Mouse (Mus musculus): ENCODE data around the gene Cep295nl. TPM values are rescaled to one million over a fixed set of nuclear protein-coding genes. Genes with fewer than 3 reads are reported as not detected.
"Not testable (repeated sequence)": the region's sequence is repeated elsewhere in the genome, so short reads cannot be mapped to it uniquely, and the experiment has no call there.

Cep295nl gene
- polyA plus RNA-seq (2011; ENCODE audit: insufficient read depth, insufficient read length, low replicate concordance, missing spikeins): 1.4 and 1.5 TPM in 2 replicates

GRCm38 (mm10) chr11:118342400-118342981 lies at the start of gene Cep295nl:
Gene Cep295nl, minus strand, starts transcription at chr11:118342500.
- no peak for TF ChIP-seq POLR2A (IDR thresholded peaks at IDR 0.05; ENCODE audit: borderline replicate concordance, control insufficient read depth, low read depth, low read length)
- no peak for TF ChIP-seq CTCF (IDR thresholded peaks at IDR 0.05; ENCODE audit: control insufficient read depth, insufficient read depth, low read length)
- Histone ChIP-seq H3K4me1 (ENCODE audit: control insufficient read depth, insufficient read depth, low read length) (no peaks in the 10 kb centered on the region), H3K4me3 (replicated peaks; ENCODE audit: control insufficient read depth, low read depth, low read length) (no peak within 1 kb of the TSS), H3K27ac (ENCODE audit: control insufficient read depth, insufficient read depth, low read depth, low read length, poor library complexity) (no peak within 1 kb of the TSS)
- 83% methylated on average over 7 of the region's 7 CpGs for WGBS

- H3K27ac ChIP-seq (ENCODE audit: control insufficient read depth, insufficient read depth, low read depth, low read length, poor library complexity); H3K4me3 ChIP-seq (replicated peaks; ENCODE audit: control insufficient read depth, low read depth, low read length); H3K4me1 ChIP-seq (ENCODE audit: control insufficient read depth, insufficient read depth, low read length): not testable (repeated sequence)
- 94% methylated on average over 13 of the region's 13 CpGs for WGBS
Observed at GRCm38 (mm10) chr11:118387816-118388215, 45.5 kb upstream of the Cep295nl start.

- WGBS: 38% methylated on average over 11 of the region's 11 CpGs
- TF ChIP-seq POLR2A (IDR thresholded peaks at IDR 0.05; ENCODE audit: borderline replicate concordance, control insufficient read depth, low read depth, low read length): no peak
- peak; percentile 91 for TF ChIP-seq CTCF (IDR thresholded peaks at IDR 0.05; ENCODE audit: control insufficient read depth, insufficient read depth, low read length)
- Histone ChIP-seq H3K4me1 (ENCODE audit: control insufficient read depth, insufficient read depth, low read length) (no peaks in the 10 kb centered on the region), H3K4me3 (replicated peaks; ENCODE audit: control insufficient read depth, low read depth, low read length) (no peak overlapping the region), H3K27ac (ENCODE audit: control insufficient read depth, insufficient read depth, low read depth, low read length, poor library complexity) (no peak overlapping the region)
Observed at GRCm38 (mm10) chr11:118379251-118380009, 37.1 kb upstream of the Cep295nl start.

- WGBS: 80% methylated on average over 6 of the region's 6 CpGs
- TF ChIP-seq POLR2A (IDR thresholded peaks at IDR 0.05; ENCODE audit: borderline replicate concordance, control insufficient read depth, low read depth, low read length) (no peak), CTCF (IDR thresholded peaks at IDR 0.05; ENCODE audit: control insufficient read depth, insufficient read depth, low read length) (no peak)
Observed at GRCm38 (mm10) chr11:118378656-118379055, 36.4 kb upstream of the Cep295nl start.

GRCm38 (mm10) chr11:118376323-118376722 lies 34.0 kb upstream of the Cep295nl start:
- H3K4me3 ChIP-seq (replicated peaks; ENCODE audit: control insufficient read depth, low read depth, low read length); H3K4me1 ChIP-seq (ENCODE audit: control insufficient read depth, insufficient read depth, low read length); H3K27ac ChIP-seq (ENCODE audit: control insufficient read depth, insufficient read depth, low read depth, low read length, poor library complexity): not testable (repeated sequence)

More at GRCm38 (mm10) chr11:118378656-118379055, 36.4 kb upstream of the Cep295nl start:
- Histone ChIP-seq H3K4me3 (replicated peaks; ENCODE audit: control insufficient read depth, low read depth, low read length) (no peak overlapping the region), H3K4me1 (ENCODE audit: control insufficient read depth, insufficient read depth, low read length) (no peaks in the 10 kb centered on the region), H3K27ac (ENCODE audit: control insufficient read depth, insufficient read depth, low read depth, low read length, poor library complexity) (no peak overlapping the region)

- no peaks in the 10 kb centered on the region for H3K4me1 ChIP-seq (ENCODE audit: control insufficient read depth, insufficient read depth, low read length)
- WGBS: 82% methylated on average over 5 of the region's 5 CpGs
- no peak overlapping the region for H3K27ac ChIP-seq (ENCODE audit: control insufficient read depth, insufficient read depth, low read depth, low read length, poor library complexity)
- TF ChIP-seq CTCF (IDR thresholded peaks at IDR 0.05; ENCODE audit: control insufficient read depth, insufficient read depth, low read length) (no peak), POLR2A (IDR thresholded peaks at IDR 0.05; ENCODE audit: borderline replicate concordance, control insufficient read depth, low read depth, low read length) (no peak)
- H3K4me3 ChIP-seq (replicated peaks; ENCODE audit: control insufficient read depth, low read depth, low read length): no peak overlapping the region
Observed at GRCm38 (mm10) chr11:118375881-118376280, 33.6 kb upstream of the Cep295nl start.

- 83% methylated on average over 8 of the region's 8 CpGs for WGBS
- no peaks in the 10 kb centered on the region for H3K4me1 ChIP-seq (ENCODE audit: control insufficient read depth, insufficient read depth, low read length)
- TF ChIP-seq CTCF (IDR thresholded peaks at IDR 0.05; ENCODE audit: control insufficient read depth, insufficient read depth, low read length) (no peak), POLR2A (IDR thresholded peaks at IDR 0.05; ENCODE audit: borderline replicate concordance, control insufficient read depth, low read depth, low read length) (no peak)
- no peak overlapping the region for H3K4me3 ChIP-seq (replicated peaks; ENCODE audit: control insufficient read depth, low read depth, low read length)
- no peak overlapping the region for H3K27ac ChIP-seq (ENCODE audit: control insufficient read depth, insufficient read depth, low read depth, low read length, poor library complexity)
Observed at GRCm38 (mm10) chr11:118375461-118375860, 33.2 kb upstream of the Cep295nl start.

GRCm38 (mm10) chr11:118375006-118375405 lies 32.7 kb upstream of the Cep295nl start:
- Histone ChIP-seq H3K4me3 (replicated peaks; ENCODE audit: control insufficient read depth, low read depth, low read length) (no peak overlapping the region), H3K27ac (ENCODE audit: control insufficient read depth, insufficient read depth, low read depth, low read length, poor library complexity) (no peak overlapping the region), H3K4me1 (ENCODE audit: control insufficient read depth, insufficient read depth, low read length) (no peaks in the 10 kb centered on the region)
- TF ChIP-seq CTCF (IDR thresholded peaks at IDR 0.05; ENCODE audit: control insufficient read depth, insufficient read depth, low read length) (no peak), POLR2A (IDR thresholded peaks at IDR 0.05; ENCODE audit: borderline replicate concordance, control insufficient read depth, low read depth, low read length) (no peak)

GRCm38 (mm10) chr11:118374506-118374905 lies 32.2 kb upstream of the Cep295nl start:
- Histone ChIP-seq H3K4me3 (replicated peaks; ENCODE audit: control insufficient read depth, low read depth, low read length) (no peak overlapping the region), H3K4me1 (ENCODE audit: control insufficient read depth, insufficient read depth, low read length) (no peaks in the 10 kb centered on the region), H3K27ac (ENCODE audit: control insufficient read depth, insufficient read depth, low read depth, low read length, poor library complexity) (no peak overlapping the region)
- WGBS: 67% methylated on average over 5 of the region's 5 CpGs
- TF ChIP-seq POLR2A (IDR thresholded peaks at IDR 0.05; ENCODE audit: borderline replicate concordance, control insufficient read depth, low read depth, low read length) (no peak), CTCF (IDR thresholded peaks at IDR 0.05; ENCODE audit: control insufficient read depth, insufficient read depth, low read length) (no peak)

Measured in bone marrow, adult 2 months (tissue).